ENCODE assay signal across 9 mouse cellular contexts in the genomic region with DNA sequence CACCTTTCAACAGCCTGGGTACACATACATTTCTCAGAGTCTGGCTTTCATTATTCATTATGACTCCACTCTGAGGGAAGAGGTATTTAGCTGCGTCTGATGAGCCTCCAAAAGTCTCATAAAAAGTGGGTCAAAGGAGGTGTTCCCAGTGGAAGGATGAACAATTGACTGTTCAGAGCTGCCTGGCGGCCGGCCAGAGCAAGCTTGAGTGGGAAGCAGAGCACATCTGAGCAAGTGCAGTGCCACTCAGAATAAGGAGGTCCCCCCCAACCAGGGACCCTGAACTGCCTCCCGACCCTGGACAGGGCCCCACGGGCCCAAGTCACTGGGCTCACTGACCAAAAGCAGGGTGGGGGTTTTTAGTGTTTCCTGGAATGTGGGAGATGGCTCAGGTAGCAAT.
DNase-seq lines count a peak whose midpoint lies in the region; ATAC-seq lines count a peak whose summit lies in the region.
"Had no signal": no experiment of that assay in that cellular context is flagged by ENCODE, and none has a peak within 500 bp of the region (broad histone marks: within the 10 kb centered on the region; RNA-seq: fewer than 3 reads in every experiment).

No protein-coding gene starts in this region.

- H3K4me3 ChIP-seq in neural tube, embryonic 13.5 days: no peak overlapping the region
- no peak overlapping the region for H3K4me3 ChIP-seq in intestine, embryonic 16.5 days (ENCODE audit: low read length)

- H3K27ac ChIP-seq in neural tube, embryonic 13.5 days (replicated peaks): 0 out of 2 replicates have a peak overlapping the region, but pooled peaks have one; percentile 23
- H3K27ac ChIP-seq in intestine, embryonic 16.5 days (ENCODE audit: low read length): no peak overlapping the region

- H3K36me3 ChIP-seq in neural tube, embryonic 13.5 days: no peaks in the 10 kb centered on the region
- no peaks in the 10 kb centered on the region for H3K36me3 ChIP-seq in intestine, embryonic 16.5 days (ENCODE audit: control insufficient read depth, insufficient read depth, low read length)

- H3K9me3 ChIP-seq in neural tube, embryonic 13.5 days: no peaks in the 10 kb centered on the region
- no peaks in the 10 kb centered on the region for H3K9me3 ChIP-seq in intestine, embryonic 16.5 days (ENCODE audit: control insufficient read depth, low read length)

- peak; percentile 50 to 54 for DNase-seq in cerebellum, postnatal 14 days
- no peak for DNase-seq in cerebellum, adult 8-10 months
- no peak for DNase-seq in neural tube, embryonic 10.5 days (ENCODE audit: extremely low spot score, low spot score)
- peak; percentile 44 to 61 for DNase-seq in left cerebral cortex, adult 18-20 months (ENCODE audit: low spot score in 2 of 2)
- peak; percentile 44 to 58 for DNase-seq in right cerebral cortex, postnatal 36 days (ENCODE audit: low spot score in 2 of 2)

- no peak overlapping the region for H3K9ac ChIP-seq in neural tube, embryonic 13.5 days
- no peak overlapping the region for H3K9ac ChIP-seq in intestine, embryonic 16.5 days (ENCODE audit: low read depth, low read length)

- no peaks in the 10 kb centered on the region for H3K27me3 ChIP-seq in neural tube, embryonic 13.5 days
- H3K27me3 ChIP-seq in intestine, embryonic 16.5 days (replicated peaks; ENCODE audit: control insufficient read depth, insufficient read depth, low read length): no peaks in the 10 kb centered on the region
- H3K27me3 ChIP-seq: CH12.LX had no signal

- no peak overlapping the region for H3K4me2 ChIP-seq in neural tube, embryonic 13.5 days
- no peak overlapping the region for H3K4me2 ChIP-seq in intestine, embryonic 16.5 days (ENCODE audit: low read depth, low read length)

- WGBS in neural tube, embryonic 13.5 days: 33% methylated on average over 5 of the region's 5 CpGs
- WGBS in intestine, embryonic 16.5 days: 38% methylated on average over 5 of the region's 5 CpGs

- ATAC-seq in neural tube, embryonic 13.5 days (ENCODE audit: low read depth): peak; percentile 75
- no peak for ATAC-seq in erythroid progenitor cell, adult 5-6 weeks (replicated peaks; ENCODE audit: low FRiP score, poor library complexity, severe bottlenecking)
- no peak for ATAC-seq in intestine, embryonic 16.5 days

- H3K4me1 ChIP-seq in neural tube, embryonic 13.5 days (replicated peaks): peaks cover 19% of the 10 kb centered on the region
- H3K4me1 ChIP-seq in intestine, embryonic 16.5 days (ENCODE audit: control insufficient read depth, insufficient read depth, low read length): no peaks in the 10 kb centered on the region

Comparison
In these comparisons a context has a peak if more than half of its experiments do, and no peak if none do; other contexts are left out.
1. DNase-seq: peak in cerebellum, postnatal 14 days (2 of 2), left cerebral cortex, adult 18-20 months (2 of 2) and right cerebral cortex, postnatal 36 days (2 of 2); none in cerebellum, adult 8-10 months (single experiment) and neural tube, embryonic 10.5 days (single experiment).